Mouse (Mus musculus) embryonic facial prominence, embryonic 13.5 days (tissue): Measurements from ENCODE around the gene Mpst. TPM values are rescaled to one million over a fixed set of nuclear protein-coding genes. Genes with fewer than 3 reads are reported as not detected.

ENCODE experiments used
- ATAC-seq: fragments of 200-750 bp; cut with Nextera tagmentation; 2 replicates; pipeline ENCODE4 v1.8.0; 2017; ENCODE audit warnings: low read depth; ENCODE audit not compliant: insufficient number of reproducible peaks, insufficient read depth, low FRiP score, low TSS enrichment
- H3K27ac ChIP-seq: fragments of 300-500 bp; sonication (generic); 2 replicates; pipeline ENCODE4 v1.5.1; 2015; ENCODE audit warnings: moderate library complexity, mild to moderate bottlenecking, inconsistent platforms
- H3K27me3 ChIP-seq: fragments of 300-500 bp; sonication (generic); 2 replicates; pipeline ENCODE4 v1.6.1; 2015; ENCODE audit warnings: mild to moderate bottlenecking, inconsistent platforms
- H3K36me3 ChIP-seq: fragments of 300-500 bp; sonication (generic); 2 replicates; pipeline ENCODE4 v1.6.1; 2015; ENCODE audit warnings: mild to moderate bottlenecking, inconsistent platforms
- H3K4me1 ChIP-seq: fragments of 300-500 bp; sonication (generic); 2 replicates; pipeline ENCODE4 v1.6.1; 2015; ENCODE audit warnings: inconsistent platforms
- H3K4me2 ChIP-seq: fragments of 300-500 bp; sonication (generic); 2 replicates; pipeline ENCODE4 v1.6.1; 2015; ENCODE audit warnings: moderate library complexity, mild to moderate bottlenecking, inconsistent platforms
- H3K4me3 ChIP-seq: fragments of 300-500 bp; sonication (generic); 2 replicates; pipeline ENCODE4 v1.5.1; 2015; ENCODE audit warnings: mild to moderate bottlenecking, inconsistent platforms
- H3K9ac ChIP-seq: fragments of 300-500 bp; sonication (generic); 2 replicates; pipeline ENCODE4 v1.6.1; 2015; ENCODE audit warnings: mild to moderate bottlenecking, inconsistent platforms
- H3K9me3 ChIP-seq: fragments of 300-500 bp; sonication (generic); 2 replicates; pipeline ENCODE4 v1.6.1; 2016; ENCODE audit warnings: inconsistent platforms
- WGBS: fragments of 180-500 bp; shearing (Covaris S2); methylation state at CpG from one replicate; pipeline ENCODE4 v1.1.7; 2015; ENCODE audit warnings: mixed read lengths; 5-methylcytosine and 5-hydroxymethylcytosine counted together
- polyA plus RNA-seq: library from polyadenylated mRNA; unstranded; fragments of >200 nt; fragmentation: Nextera tagmentation; extraction: Ambion mirVana; gene quantifications from 2 replicates; pipeline ENCODE4 v1.2.1, GENCODE M21; 2015

Gene Mpst
- polyA plus RNA-seq, 1 experiment from 2014 or later = 2.6 TPM

GRCm38 (mm10) chr15:78382115-78382514 is 24.1 kb upstream of the Mpst start:
- 78% methylated on average over 4 of the region's 4 CpGs for WGBS

GRCm38 (mm10) chr15:78383450-78384219 is 22.6 kb upstream of the Mpst start:
- Histone ChIP-seq H3K27ac (peak overlapping the region; percentile 44), H3K27me3 (no peaks in the 10 kb centered on the region), H3K9me3 (no peaks in the 10 kb centered on the region; the same call in 1 of the 2 replicates), H3K4me1 (no peaks in the 10 kb centered on the region), H3K4me2 (no peak overlapping the region), H3K4me3 (no peak overlapping the region), H3K9ac (no peak overlapping the region), H3K36me3 (no peaks in the 10 kb centered on the region)
- 66% methylated on average over 11 of the region's 11 CpGs for WGBS
- ATAC-seq = no peak

More at GRCm38 (mm10) chr15:78382115-78382514, 24.1 kb upstream of the Mpst start:
- Histone ChIP-seq H3K4me2 (no peak overlapping the region), H3K9me3 (no peaks in the 10 kb centered on the region; the same call in 1 of the 2 replicates), H3K36me3 (no peaks in the 10 kb centered on the region), H3K4me3 (no peak overlapping the region), H3K4me1 (no peaks in the 10 kb centered on the region), H3K9ac (no peak overlapping the region), H3K27me3 (no peaks in the 10 kb centered on the region), H3K27ac (no peak overlapping the region)
- no peak for ATAC-seq

- Histone ChIP-seq H3K4me2 (no peak overlapping the region), H3K4me1 (no peaks in the 10 kb centered on the region), H3K27me3 (no peaks in the 10 kb centered on the region), H3K4me3 (no peak overlapping the region), H3K9me3 (no peaks in the 10 kb centered on the region), H3K27ac (peak overlapping the region; percentile 44; the same call in 1 of the 2 replicates), H3K36me3 (no peaks in the 10 kb centered on the region), H3K9ac (no peak overlapping the region)
- no peak for ATAC-seq
- WGBS = 72% methylated on average over 7 of the region's 7 CpGs
These were observed 21.7 kb upstream of the Mpst start for GRCm38 (mm10) chr15:78384220-78385116.

- no peak for ATAC-seq
- Histone ChIP-seq H3K4me1 (no peaks in the 10 kb centered on the region), H3K9me3 (no peaks in the 10 kb centered on the region), H3K27me3 (no peaks in the 10 kb centered on the region), H3K4me3 (no peak overlapping the region), H3K27ac (no peak overlapping the region), H3K9ac (no peak overlapping the region), H3K36me3 (no peaks in the 10 kb centered on the region), H3K4me2 (no peak overlapping the region)
- WGBS = 81% methylated on average over 1 of the region's 1 CpGs
These were observed 20.7 kb upstream of the Mpst start for GRCm38 (mm10) chr15:78385564-78385963.

GRCm38 (mm10) chr15:78390855-78391254 is 15.4 kb upstream of the Mpst start:
- Histone ChIP-seq H3K36me3 (no peaks in the 10 kb centered on the region), H3K9ac (no peak overlapping the region), H3K27ac (no peak overlapping the region), H3K9me3 (peaks cover 3% of the 10 kb centered on the region; the same call in 1 of the 2 replicates), H3K4me2 (no peak overlapping the region), H3K27me3 (no peaks in the 10 kb centered on the region), H3K4me3 (no peak overlapping the region), H3K4me1 (no peaks in the 10 kb centered on the region)
- WGBS = 78% methylated on average over 3 of the region's 3 CpGs
- no peak for ATAC-seq

- H3K36me3 ChIP-seq = 0 out of 2 replicates have a peak, but pooled peaks cover 2% of the 10 kb centered on the region
- H3K9me3 ChIP-seq = peaks cover 3% of the 10 kb centered on the region; the same call in 1 of the 2 replicates
- no peak within 1 kb of the TSS for H3K27ac ChIP-seq
- H3K27me3 ChIP-seq = no peaks in the 10 kb centered on the region
- no peak within 1 kb of the TSS for H3K9ac ChIP-seq
- WGBS = 84% methylated on average over 8 of the region's 8 CpGs
- no peak for ATAC-seq
- no peak within 1 kb of the TSS for H3K4me3 ChIP-seq
- no peak within 1 kb of the TSS for H3K4me2 ChIP-seq
- H3K4me1 ChIP-seq = no peaks in the 10 kb centered on the region
These were observed 10.7 kb upstream of the Mpst start, which contains the start of gene Tex33 for GRCm38 (mm10) chr15:78395478-78395962. Gene Tex33, minus strand, starts transcription at chr15:78395912.

- no peak for ATAC-seq
- WGBS = 59% methylated on average over 6 of the region's 6 CpGs
These were observed 4.9 kb upstream of the Mpst start for GRCm38 (mm10) chr15:78401345-78401744.

GRCm38 (mm10) chr15:78401921-78402320 is 4.3 kb upstream of the Mpst start:
- H3K4me3 ChIP-seq = no peak overlapping the region
- no peak overlapping the region for H3K4me2 ChIP-seq
- H3K4me1 ChIP-seq = peaks cover 38% of the 10 kb centered on the region
- H3K36me3 ChIP-seq = 0 out of 2 replicates have a peak, but pooled peaks cover 2% of the 10 kb centered on the region
- no peaks in the 10 kb centered on the region for H3K27me3 ChIP-seq
- no peak for ATAC-seq
- H3K9me3 ChIP-seq = no peaks in the 10 kb centered on the region
- 70% methylated on average over 4 of the region's 4 CpGs for WGBS
- peak overlapping the region; percentile 48; the same call in 1 of the 2 replicates for H3K27ac ChIP-seq
- H3K9ac ChIP-seq = peak overlapping the region; percentile 46; the same call in 1 of the 2 replicates

More at GRCm38 (mm10) chr15:78401345-78401744, 4.9 kb upstream of the Mpst start:
- peak overlapping the region; percentile 48 for H3K27ac ChIP-seq
- no peak overlapping the region; the same call in 1 of the 2 replicates for H3K9ac ChIP-seq
- H3K4me1 ChIP-seq = peaks cover 38% of the 10 kb centered on the region
- no peak overlapping the region for H3K4me3 ChIP-seq
- no peaks in the 10 kb centered on the region for H3K27me3 ChIP-seq
- H3K4me2 ChIP-seq = no peak overlapping the region
- no peaks in the 10 kb centered on the region for H3K9me3 ChIP-seq
- H3K36me3 ChIP-seq = 0 out of 2 replicates have a peak, but pooled peaks cover 2% of the 10 kb centered on the region

- H3K4me2 ChIP-seq = no peak overlapping the region
- H3K9ac ChIP-seq = no peak overlapping the region
- H3K9me3 ChIP-seq = no peaks in the 10 kb centered on the region
- H3K27ac ChIP-seq = no peak overlapping the region
- no peak for ATAC-seq
- no peaks in the 10 kb centered on the region for H3K27me3 ChIP-seq
- peaks cover 43% of the 10 kb centered on the region for H3K4me1 ChIP-seq
- H3K4me3 ChIP-seq = no peak overlapping the region
- 62% methylated on average over 7 of the region's 7 CpGs for WGBS
- 0 out of 2 replicates have a peak, but pooled peaks cover 2% of the 10 kb centered on the region for H3K36me3 ChIP-seq
These were observed 3.8 kb upstream of the Mpst start for GRCm38 (mm10) chr15:78402423-78402822.

GRCm38 (mm10) chr15:78403301-78403741 is 2.9 kb upstream of the Mpst start:
- Histone ChIP-seq H3K4me1 (peaks cover 46% of the 10 kb centered on the region), H3K27me3 (peaks cover 4% of the 10 kb centered on the region), H3K9me3 (no peaks in the 10 kb centered on the region), H3K36me3 (0 out of 2 replicates have a peak, but pooled peaks cover 2% of the 10 kb centered on the region), H3K4me2 (peak overlapping the region; percentile 7), H3K9ac (peak overlapping the region; percentile 49), H3K4me3 (no peak overlapping the region), H3K27ac (0 out of 2 replicates have a peak overlapping the region, but pooled peaks have one; percentile 11)
- WGBS = 51% methylated on average over 3 of the region's 3 CpGs
- ATAC-seq = no peak

- ATAC-seq = no peak
- Histone ChIP-seq H3K27me3 (peaks cover 10% of the 10 kb centered on the region), H3K36me3 (0 out of 2 replicates have a peak, but pooled peaks cover 2% of the 10 kb centered on the region), H3K27ac (0 out of 2 replicates have a peak overlapping the region, but pooled peaks have one; percentile 11), H3K9ac (peak overlapping the region; percentile 49), H3K4me2 (peak overlapping the region; percentile 7; the same call in 1 of the 2 replicates), H3K4me3 (no peak overlapping the region), H3K9me3 (no peaks in the 10 kb centered on the region), H3K4me1 (peaks cover 46% of the 10 kb centered on the region)
- 42% methylated on average over 1 of the region's 1 CpGs for WGBS
These were observed 2.3 kb upstream of the Mpst start for GRCm38 (mm10) chr15:78403896-78404295.
